Mouse (Mus musculus) stomach, postnatal 0 days (tissue): Measurements from ENCODE around the gene Rhoq.

Experiments used
- CTCF ChIP-seq: IDR thresholded peaks from 2 replicates; pipeline ENCODE4 v1.5.1; 2016; ENCODE audit warnings: antibody characterized with exemption, low read depth, mild to moderate bottlenecking, moderate library complexity
- EP300 ChIP-seq: optimal IDR thresholded peaks from 2 replicates; pipeline ENCODE3; 2016; ENCODE audit warnings: antibody characterized with exemption

DNA sequence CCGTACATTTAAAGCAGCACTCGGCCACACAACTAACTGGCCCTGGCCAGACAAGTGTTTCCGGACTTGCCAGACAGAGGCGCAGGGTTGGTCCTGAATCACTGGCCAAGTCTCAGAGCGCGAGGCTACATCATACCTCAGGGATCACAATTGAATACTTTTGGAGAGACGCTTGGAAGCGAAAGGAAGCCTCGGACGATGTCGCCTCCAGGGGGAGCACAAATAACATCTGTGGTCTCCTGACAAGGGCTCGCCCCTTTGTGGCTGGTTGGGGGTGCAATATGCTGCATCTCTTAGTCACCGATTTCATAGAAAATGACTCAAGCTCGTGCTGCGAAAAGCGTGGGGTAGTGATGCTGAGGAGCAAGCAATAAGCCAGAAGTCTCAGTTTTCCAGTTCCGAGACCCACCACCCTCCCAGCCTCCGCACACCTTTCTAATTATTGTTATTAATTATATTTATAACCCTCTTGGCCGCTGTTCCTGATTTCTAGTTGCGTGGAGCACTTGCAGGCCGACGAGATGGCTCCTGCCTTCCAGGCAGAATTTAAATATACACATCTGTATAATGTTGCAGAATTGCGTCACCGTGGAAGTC, 487 bp upstream of the Rhoq start:
- TF ChIP-seq CTCF (peak; percentile 80), EP300 (no peak)
